Mouse (Mus musculus): ENCODE measurements at regions not wholly inside any gene's neighbourhood (a gene's known extent, or its start where the extent isn't known, plus 50 kb on each side); places are given as distances from the start of the nearest gene placed in this dataset.

DNA sequence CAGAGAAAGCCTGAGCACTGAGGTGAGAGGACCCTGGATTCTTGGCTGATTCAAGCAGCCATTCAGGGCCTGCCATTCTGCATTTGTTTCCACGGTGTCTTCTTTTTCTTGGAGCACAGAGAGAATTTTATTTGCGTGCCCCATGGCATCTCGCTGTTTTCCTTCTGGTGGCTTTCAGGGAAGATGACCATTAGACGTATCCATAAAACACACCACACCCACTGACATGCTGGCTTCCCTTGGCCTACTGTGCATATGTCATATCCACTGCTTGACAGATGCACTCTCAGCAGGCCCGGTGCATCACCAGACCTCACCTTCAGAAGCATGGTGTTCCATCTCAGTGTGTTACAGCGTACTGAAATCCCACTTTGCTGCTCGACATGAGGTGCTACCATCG is 131.0 kb upstream of the Cnr1 start:
- DNase-seq (ENCODE audit: low read depth, low spot score) = no peak

DNA sequence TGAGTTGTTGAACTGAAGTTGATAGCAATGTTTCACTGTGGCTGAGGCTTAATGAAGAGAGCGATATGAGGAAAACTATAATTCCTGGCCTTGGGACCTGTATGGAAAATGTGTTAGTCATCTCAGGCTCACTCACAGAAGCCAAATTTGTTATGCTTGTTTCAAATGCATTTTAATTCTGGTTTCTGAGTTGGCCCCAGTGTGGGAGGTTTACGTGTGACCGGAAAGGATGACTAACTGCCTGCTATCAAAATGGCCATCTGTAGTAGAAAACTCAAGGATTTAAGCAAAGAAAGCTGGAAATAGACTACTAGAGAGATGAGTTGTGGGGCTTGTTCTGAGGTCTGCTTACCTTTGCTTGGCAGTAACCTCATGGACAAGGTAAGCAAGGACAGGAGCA is 128.9 kb upstream of the Cnr1 start:
- DNase-seq (ENCODE audit: low read depth, low spot score) = no peak

DNA sequence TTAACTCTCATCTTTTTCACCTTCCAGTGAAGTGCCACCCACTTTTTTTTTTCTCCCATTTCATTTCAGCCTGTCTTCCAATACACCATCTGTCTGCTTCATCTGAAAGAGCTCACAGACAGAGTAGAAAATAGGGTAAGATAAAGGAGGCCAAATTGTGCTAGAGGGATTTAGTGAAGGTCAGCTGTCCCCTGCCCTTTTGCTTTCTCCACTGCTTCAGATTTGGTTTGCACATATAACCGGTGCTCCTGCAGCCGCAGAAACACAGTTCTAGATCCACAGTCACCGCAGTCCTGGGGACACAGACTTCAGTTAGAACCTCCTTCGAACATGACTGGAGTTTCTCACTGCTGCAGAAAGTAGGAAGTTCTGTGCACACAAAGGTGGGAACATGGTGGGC is 126.4 kb upstream of the Cnr1 start:
- no peak for DNase-seq (ENCODE audit: low read depth, low spot score)

DNA sequence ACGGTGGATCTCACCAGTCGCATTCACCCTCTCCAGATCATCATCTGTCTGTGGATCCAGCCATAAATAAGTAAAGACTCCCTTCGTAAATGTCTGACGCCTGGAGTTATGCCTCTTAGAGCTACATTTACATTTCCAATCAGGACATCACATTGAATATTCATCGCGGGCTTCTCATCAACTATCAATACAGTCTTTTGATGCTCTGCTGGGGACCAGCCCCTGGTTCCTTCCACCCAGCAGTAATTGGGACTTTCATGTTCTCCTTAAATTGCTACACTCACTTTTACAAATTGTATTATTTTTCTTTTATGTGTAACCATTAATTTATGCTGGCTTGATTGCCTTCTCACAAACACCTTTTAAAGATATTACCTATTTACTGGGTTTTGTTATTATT is 125.7 kb upstream of the Cnr1 start:
- no peak for DNase-seq (ENCODE audit: low read depth, low spot score)

DNA sequence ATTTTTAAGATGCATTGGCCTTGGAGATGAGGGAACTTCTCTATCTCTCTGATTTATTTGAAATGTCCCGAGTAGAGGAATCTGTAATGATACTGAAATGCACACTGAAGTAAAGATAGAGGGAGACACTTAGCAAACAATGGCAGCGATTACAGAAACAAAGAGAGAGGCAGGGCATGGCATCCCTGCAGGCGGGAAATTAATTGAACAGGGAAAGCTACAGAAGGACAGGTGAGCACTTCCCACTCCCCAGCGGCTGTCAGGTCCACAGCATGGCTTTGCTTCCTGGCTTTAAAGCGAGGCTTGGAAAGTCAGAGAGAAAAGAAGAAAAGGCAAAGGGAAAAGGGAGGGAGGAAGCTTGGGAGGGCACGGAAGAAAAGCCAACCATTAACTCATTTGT is 125.3 kb upstream of the Cnr1 start:
- DNase-seq (ENCODE audit: low read depth, low spot score) = no peak

DNA sequence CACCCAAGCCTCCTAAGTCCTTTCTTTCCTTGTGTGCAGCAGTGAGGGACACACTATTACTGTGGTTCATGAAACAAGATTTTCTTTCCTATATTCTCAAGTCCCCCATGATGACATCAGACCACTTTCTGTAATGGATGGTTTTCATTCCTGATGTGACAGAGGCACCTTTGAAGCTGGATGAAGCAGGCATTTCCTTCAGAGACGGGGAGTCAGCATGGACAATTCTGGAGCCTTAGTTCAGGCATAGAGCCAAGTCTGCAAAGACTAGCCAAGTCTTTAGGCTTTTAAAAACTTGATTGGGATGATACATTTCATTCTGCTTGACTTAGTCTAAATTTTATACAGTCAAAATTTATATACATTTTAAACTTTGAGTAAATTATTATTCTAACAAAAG is 124.6 kb upstream of the Cnr1 start:
- no peak for DNase-seq (ENCODE audit: low read depth, low spot score)

DNA sequence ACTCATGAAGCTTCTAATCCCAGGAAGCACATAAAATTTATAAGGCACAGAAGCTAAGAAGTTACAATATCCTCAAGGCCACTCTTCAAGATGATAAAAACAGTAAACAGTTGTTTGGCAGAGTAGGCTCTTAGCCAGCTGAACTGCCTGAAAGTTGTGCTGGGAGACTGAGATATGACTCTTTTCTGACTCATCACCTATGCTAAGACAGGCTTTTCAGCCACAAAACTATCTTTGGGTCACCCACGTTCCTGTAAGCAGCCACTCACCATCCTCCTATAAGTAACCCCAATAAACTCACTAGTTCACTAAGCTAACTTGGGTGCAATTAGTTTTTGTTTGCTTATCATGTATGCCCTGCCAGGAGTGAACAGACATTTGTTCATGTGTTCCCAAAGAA is 112.1 kb upstream of the Cnr1 start:
- DNase-seq (ENCODE audit: low read depth, low spot score) = no peak

DNA sequence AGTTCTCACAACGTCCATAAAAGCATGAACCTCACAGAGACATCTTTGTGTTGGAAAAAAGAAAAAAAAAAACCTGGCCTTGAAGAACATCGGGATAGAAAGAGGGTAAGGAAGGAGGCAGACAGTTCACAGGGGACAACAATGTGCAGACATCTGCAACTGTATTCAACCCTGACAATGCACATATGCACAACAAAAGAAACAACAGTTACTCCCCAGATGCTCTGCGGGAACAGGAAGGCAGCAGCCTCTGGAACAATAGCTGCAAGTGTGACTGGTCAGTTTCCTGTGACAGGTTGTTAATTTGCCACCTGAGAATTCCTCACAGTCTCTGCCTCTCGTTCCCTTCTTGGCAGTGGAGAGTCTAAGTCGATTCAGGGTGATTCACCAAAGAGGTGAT is 100.5 kb upstream of the Cnr1 start:
- no peak for DNase-seq (ENCODE audit: low read depth, low spot score)

DNA sequence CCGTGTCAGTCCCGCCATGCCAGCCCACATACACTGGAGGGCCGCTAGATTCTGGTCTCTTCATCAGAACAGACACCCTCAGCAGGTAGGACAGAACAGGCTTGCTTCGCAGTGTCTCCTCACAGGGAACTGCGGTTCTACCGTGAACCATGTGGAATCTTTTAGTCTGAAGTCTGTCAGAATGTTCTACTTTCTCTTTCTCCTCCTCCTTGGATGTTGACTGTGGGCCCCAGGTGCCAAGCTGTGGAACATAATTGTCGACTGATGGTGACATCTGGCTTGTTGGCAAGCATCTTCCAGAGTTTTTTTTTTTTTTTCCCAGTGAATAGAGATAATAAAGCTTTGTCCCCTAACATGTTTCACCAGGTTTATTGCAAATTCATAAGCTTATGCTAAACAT is 91.3 kb upstream of the Cnr1 start:
- DNase-seq (ENCODE audit: low read depth, low spot score) = no peak

DNA sequence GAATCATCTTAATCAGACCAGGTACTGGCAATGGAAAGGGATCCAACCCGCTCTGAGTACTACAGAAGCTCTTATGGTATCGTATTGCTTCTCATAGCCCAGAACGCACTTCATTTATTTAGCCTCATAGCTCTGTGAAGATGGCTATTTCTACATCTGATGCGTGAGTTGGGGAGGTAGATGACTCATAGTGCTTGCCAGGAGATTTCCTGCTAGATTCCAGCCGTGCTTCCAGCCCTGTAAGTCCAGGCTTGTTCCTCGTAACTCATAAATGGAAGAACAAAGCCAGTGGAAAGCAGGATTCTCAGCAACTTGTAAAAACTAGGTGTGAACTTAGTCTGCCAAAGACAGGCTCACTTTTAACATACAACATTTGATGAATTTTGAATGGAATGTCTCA is 86.0 kb upstream of the Cnr1 start:
- DNase-seq (ENCODE audit: low read depth, low spot score) = no peak

DNA sequence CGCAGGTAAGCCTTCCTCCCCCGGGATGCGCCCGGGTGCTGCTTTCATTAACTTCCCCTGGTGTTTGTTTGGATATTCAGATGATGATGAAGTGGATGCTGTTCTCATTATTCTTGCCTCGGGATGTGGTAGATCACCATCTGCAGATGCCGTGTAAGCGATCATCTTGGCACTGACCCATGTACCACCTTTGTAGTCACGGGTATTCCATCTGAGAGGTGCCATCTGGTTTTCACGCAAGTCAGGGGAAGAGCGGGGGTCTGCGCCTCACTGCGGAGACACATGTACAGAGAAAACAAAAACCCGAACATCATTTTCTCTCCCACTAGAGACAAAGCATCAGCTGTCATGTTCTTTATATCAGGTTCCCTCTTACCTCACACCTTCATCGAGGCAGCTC is 84.3 kb upstream of the Cnr1 start:
- no peak for DNase-seq (ENCODE audit: low read depth, low spot score)

DNA sequence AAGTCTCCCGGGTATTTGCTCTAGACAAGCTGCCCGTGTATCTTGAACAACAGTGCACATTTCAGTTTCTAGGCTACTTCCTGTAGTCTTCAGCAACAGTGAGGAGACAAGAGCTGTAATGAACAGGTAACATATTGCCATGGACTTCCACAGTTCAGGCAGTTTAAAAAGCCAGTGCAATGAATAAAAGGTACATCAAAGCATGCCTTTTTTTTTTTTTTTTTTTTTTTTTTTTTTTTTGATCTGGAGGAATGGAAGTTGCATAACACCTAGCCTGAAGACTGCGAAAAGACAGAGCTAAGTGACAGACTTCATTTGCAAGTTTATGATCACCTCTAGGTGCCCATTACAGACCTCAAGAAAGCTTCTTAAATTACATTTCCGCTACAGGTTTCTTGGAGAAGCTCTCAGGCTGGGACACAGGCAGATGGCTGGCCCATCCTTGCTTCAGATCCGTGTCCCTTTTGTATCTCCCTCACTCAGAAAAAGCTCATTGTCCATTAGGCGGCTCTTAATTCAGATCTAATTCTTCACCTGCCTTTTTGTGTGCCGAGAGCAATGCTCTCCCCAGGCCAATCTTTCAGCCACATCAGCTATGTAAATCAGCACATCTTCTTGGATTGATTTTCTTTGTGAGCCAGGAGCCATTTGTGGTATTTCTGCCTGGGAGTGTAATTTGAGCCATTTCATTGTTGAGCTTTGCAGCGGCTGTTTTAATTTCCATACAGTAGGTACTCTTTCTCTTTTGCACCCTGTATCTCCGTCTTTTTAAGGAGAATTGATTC is 78.6 kb upstream of the Cnr1 start:
- no peak for DNase-seq (ENCODE audit: low read depth, low spot score)

DNA sequence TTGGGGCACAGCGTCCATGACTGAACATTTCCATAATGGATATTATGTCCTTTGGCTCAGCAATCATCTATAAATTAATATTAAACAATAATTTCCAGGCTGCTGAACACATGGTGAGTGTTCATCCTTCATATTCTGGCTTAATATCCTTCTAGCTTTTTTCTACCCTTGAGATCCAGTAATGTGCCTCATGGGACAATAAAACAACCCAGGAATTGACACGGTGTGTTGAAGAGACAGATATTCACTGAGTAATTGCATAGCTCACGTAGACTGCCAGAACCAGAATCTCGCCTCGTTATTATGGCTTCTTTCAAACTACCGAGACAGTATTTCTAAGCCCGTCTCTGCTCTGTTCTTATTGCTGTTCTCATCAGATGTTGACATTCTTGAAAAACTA is 74.1 kb upstream of the Cnr1 start:
- no peak for DNase-seq (ENCODE audit: low read depth, low spot score)

DNA sequence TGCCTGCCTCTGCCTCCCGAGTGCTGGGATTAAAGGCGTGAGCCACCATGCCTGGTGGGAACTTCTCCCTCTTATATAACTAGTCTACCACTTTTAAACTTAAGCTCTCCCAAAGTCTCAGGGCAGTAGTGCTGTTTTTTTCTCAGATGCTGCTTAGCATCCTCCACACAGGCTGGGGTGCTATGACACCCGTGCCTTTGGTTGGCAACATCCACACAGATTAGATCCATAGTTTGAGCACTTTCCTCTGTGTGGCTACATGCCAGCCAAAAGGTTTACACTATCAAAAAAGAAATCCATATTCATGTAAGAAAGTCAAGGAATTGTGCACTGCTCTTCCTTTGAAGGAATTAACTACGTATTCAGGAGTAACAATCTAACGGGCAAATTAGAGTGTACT is 72.1 kb upstream of the Cnr1 start:
- no peak for DNase-seq (ENCODE audit: low read depth, low spot score)

DNA sequence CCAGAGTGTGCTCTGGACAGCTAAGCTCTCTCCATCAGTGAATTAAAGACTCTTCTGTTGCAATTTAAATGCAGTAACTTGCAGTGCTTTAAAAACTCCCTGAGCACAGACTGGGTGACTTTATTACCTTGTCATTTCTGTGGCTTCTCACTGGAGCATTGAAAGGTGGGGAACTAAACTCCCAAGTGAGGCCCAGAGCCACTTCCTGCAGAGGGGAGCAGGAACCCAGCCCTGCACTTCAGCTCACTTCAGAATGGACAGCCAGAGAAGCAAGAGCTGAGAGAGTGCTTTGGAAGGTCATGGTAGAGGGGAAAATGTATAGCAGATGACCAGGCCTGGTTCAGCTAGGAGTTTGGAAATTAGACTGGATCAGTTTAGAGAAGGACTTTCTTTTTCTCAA is 69.3 kb upstream of the Cnr1 start:
- DNase-seq (ENCODE audit: low read depth, low spot score) = no peak

DNA sequence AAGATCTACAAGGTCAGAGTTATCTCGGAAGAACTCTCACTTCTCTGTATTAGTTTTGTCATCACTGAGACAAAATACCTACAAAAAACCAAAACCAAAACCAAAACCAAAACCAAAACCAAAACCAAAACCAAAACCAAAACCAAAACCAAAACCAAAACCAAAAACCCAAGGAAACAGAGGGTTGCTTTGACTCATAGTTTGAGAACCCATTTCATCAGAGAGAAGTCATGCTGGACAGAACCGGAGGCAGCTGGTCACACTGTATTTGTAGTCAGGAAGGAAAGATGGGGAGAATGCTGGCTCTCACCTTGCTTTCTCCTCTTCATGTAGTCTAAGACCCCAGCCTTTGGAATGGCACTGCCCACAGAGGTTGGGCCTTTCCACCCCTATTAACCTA is 57.3 kb upstream of the Cnr1 start:
- DNase-seq (ENCODE audit: low read depth, low spot score) = no peak

DNA sequence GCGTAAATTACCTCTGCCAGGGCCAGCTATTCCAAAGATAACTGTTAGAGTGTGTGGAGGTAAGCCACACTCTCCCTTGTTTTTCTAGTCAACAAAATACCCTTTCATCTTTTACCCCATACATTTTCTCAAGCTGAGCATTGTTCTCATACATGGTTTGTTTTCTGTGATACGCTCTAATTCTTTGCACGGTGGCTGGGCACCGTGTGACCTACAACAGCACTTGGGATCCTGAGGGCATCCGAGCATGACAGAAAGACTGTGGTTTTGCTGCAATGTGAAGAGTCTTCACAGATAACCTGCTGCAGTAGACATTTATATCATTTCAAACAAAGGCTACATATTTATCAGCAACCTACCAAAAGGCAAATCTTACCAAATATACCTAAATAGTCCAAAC is 55.1 kb upstream of the Cnr1 start:
- DNase-seq (ENCODE audit: low read depth, low spot score) = no peak

All from CD4-positive helper T cell, adult 2 months (primary cell).